Mouse (Mus musculus) gastrocnemius, adult 2 months (tissue): ENCODE results near the gene Thnsl2. TPM values are rescaled to one million over a fixed set of nuclear protein-coding genes. Genes with fewer than 3 reads are reported as not detected.

Source experiments
- DNase-seq: peaks from one replicate; pipeline ENCODE4 v3.0.0; 2022
- H3K27ac ChIP-seq: fragments of 200-600 bp; 2 replicates; pipeline ENCODE4 v1.8.1; 2022; ENCODE audit warnings: mild to moderate bottlenecking
- H3K4me3 ChIP-seq: fragments of 200-600 bp; 2 replicates; pipeline ENCODE4 v1.8.1; 2022; ENCODE audit warnings: mild to moderate bottlenecking, moderate library complexity
- CTCF ChIP-seq: fragments of 200-600 bp; IDR thresholded peaks from 2 replicates; pipeline ENCODE4 v1.8.1; 2022; ENCODE audit warnings: antibody characterized with exemption, mild to moderate bottlenecking, moderate library complexity
- intact Hi-C: fragments of 180-260 bp; cut with DNase I; formaldehyde crosslinking; loops from one replicate; pipeline ENCODE4 v1.15.1; 2025
- total RNA-seq, 2 experiments: library from RNA; stranded (reverse); gene quantifications; 2 replicates each; pipeline ENCODE4 v1.2.3; 2021

The Thnsl2 gene
- total RNA-seq, 2 experiments from 2014 or later, result 5.3 to 8.2 TPM

DNA sequence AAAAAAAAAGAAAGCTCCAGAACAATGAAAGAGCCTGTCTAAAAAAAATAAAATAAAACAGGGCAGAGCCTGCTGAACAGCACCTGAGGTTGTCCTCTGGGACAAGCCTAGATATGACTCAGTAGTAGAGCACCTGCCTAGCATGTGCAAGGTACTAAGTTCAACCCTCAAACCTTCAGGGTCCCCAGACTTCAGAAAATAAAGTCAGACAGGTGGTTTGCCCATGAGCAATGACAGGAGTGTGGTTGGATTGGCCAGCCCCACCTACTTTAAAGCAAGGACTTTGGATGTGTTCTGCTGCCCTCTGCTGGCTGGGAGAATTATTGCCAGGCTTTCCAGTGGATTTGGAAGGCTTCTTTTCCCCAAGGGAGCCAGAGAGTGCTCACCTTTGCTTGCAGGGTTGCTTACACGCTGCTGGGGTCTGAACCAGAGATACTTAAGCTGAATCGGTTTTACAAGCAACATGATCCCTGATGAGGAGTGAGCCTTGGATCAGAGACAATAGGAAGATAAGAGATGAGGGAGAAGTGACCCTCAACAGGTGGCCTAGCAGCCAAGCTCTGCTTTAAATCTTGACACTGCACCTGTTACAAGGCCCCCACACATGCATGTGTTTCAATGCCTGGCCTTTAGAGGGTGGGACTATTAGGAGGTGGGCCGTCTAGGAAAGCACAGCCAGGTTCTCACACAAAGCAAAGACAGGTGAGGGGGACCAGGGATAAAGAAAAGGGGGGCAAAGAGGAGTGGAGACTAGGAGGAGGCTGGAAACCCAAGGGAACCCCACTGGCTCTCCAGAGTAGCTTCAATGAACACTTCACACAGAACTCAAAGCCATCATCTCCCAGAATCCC is 19.0 kb downstream of the Thnsl2 start:
- intact Hi-C loops, result loop anchor here (1.0 to 10.0 kb wide), 3 partner anchors 95 to 313 kb away; partner anchors contain the start of gene Foxi3
- no peak overlapping the region for H3K27ac ChIP-seq
- TF ChIP-seq CTCF, result peak; percentile 92

DNA sequence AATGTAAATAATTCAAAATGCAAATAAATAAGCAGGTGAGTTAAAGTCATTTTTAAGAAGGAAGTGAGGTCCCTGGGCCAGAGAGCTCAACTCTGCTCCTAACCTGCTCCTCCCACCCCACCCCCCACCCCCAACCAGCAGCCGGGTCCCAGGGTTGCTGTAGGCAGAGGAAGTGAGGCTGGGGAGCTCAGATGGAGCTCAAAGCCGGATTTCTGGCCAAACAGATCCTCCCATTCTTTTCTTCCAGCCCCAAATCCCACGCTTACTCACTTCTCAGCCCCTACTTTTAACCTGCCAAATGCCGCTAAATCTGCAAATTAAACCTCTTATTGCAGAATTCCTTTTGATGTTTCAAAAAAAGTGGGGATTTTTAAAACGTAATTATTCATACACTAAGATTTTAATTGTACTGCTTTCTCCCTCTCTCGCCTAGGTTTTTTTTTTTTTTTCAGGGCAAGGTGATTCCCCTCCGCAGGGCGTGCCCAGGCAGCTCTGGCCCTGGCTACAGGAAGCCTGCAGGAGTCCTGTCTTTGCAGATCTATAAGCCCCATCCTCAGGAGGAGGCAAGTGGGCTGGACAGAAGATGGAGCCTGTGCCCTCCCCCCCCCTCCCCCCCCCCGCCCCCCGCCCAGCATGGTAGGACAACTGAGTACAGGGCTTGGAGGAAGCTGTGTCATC is 24.5 kb downstream of the Thnsl2 start:
- DNase-seq, result no peak
- no peak for TF ChIP-seq CTCF
- intact Hi-C loops, result loop anchor here (10.0 kb wide), 1 partner anchor 165 kb away; the partner anchor contains the start of gene Foxi3
- H3K4me3 ChIP-seq, result no peak overlapping the region
- no peak overlapping the region for H3K27ac ChIP-seq

More for the DNA sequence above, 19.0 kb downstream of the Thnsl2 start:
- H3K4me3 ChIP-seq, result no peak overlapping the region
- peak; percentile 76 for DNase-seq

DNA sequence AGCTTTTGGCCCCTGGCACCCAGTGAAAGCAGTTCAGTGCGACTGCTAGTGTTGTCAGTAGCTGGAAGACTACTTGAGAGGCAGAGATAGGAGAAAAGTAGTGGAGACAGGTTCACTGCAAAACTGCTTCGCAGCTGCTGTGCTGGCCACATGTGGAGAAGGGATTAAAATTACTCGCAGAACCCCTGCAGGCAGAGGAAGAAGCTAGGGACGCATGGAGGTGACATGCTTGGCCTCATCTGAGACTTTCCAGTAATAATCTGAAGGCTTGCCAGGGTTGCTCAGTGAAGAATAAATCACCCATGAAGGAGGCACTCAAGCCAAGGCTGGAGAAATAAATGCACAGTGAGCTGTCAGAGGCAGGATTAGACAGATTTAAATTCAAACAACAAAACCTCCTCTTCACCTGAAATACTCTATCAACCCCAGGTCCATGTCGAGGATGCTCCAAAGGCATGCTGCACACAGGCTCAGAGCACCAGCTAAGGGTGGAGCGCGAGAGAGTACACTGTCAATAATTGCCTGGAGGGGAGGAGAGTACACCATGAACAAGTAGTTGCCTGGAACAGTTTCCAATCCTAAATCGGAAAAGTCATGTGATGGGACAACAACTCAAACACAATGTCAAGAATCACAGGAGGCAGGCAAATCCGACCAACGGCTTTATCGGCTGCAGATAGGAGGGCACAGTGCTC is 32.7 kb downstream of the Thnsl2 start:
- DNase-seq, result no peak
- no peak for TF ChIP-seq CTCF
- intact Hi-C loops, result no loop called here
- Histone ChIP-seq H3K27ac (no peak overlapping the region), H3K4me3 (no peak overlapping the region)

DNA sequence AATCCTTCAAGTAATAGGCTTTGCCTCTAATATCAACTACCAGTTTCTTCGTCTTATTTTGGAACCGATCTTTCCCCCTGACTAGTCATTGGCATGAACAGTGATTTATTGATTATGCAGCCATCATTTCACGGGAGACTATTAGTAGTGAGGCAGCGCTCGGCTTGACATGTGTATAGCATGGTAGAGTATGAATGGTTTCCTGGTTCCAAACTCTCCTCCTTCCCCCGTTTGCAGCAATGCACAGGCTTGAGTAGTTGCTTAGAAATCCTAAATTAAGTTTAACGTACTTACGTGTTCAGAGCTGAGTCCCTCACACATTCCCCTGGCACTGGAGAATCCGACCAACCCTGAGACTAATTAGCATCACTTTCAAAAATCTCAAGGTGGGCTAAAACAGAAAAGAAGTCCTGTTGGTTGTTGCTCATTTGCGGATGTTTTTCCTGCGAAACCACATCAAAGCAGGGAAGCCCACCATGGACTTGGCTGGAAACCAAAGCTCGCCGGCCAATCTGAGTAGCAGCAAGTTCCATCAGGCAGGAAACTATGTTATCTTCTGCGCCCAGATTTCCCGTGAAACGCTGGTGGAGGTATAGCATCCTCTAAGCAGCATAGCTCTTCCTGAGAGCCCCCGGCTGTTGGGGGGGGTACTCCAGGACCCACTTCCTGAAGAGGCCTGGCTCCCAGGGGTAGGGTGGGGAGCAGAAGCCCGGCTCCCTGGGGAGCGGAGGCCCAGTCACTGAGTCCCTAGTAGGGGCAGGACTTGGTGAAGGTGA is 37.9 kb downstream of the Thnsl2 start:
- Histone ChIP-seq H3K27ac (no peak overlapping the region), H3K4me3 (no peak overlapping the region)
- no peak for DNase-seq
- intact Hi-C loops, result no loop called here
- no peak for TF ChIP-seq CTCF

DNA sequence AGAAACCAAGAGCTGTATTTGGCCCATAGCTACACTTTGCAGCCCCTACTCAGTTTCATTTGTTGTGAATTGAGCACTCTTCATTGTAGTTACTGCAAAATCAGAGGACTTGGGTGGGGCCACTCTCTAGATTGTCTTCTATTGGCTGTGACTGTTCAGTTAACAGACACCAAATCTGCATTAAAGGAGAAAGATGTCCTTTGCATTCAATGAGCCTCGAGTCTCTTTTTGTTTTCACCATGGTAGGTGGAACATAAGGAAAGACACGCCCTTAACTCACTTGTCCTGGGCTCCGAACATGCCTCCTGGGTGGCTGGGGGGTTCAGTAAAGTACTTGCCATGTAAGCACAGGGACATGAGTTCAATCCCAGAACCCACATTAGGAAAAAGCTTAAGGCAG is 48.1 kb downstream of the Thnsl2 start:
- Histone ChIP-seq H3K27ac (no peak overlapping the region), H3K4me3 (no peak overlapping the region)
- intact Hi-C loops, result no loop called here
- TF ChIP-seq CTCF, result no peak
- DNase-seq, result no peak

DNA sequence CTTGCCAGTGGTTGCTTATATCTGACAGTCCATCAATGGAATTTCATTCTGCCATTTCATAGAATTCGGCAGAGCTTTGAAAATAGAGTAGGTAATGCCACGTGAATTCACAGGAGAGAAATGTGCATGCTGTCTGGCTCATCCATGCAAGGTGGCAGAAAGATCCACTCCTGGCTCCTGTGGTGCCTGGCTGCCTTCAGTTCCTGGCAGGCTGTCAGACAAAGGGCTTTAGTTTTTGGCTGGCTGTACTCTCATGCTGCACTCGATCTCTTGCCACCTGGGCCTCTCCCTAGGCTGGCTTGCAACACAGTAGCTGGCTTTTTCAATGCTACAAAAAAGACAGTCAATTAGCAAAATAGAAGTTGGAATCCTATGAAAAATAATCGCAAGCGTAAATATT is 49.5 kb downstream of the Thnsl2 start:
- DNase-seq, result peak; percentile 30
- intact Hi-C loops, result no loop called here
- Histone ChIP-seq H3K27ac (no peak overlapping the region), H3K4me3 (no peak overlapping the region)
- TF ChIP-seq CTCF, result no peak

DNA sequence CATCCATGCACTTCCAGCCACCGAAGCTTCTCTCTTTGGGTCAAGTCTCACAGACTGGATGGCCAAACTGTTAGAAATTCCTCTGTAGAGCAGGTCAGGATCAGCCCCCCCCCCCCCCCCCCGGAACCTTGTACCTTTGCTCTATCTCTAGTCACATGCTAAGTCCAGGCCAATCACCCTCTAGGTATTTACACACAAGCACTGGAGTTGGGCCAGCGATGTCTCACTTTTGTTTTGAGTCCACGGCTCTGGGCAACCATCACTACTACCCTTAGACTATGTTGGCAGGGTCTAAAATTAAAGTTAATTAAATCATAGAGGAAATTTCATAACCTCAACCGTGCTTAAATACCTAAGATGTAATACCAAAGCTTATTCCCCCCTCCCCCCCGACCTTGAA is 50.6 kb downstream of the Thnsl2 start:
- DNase-seq, result no peak
- no peak for TF ChIP-seq CTCF
- Histone ChIP-seq H3K4me3 (no peak overlapping the region), H3K27ac (no peak overlapping the region)
- intact Hi-C loops, result no loop called here

DNA sequence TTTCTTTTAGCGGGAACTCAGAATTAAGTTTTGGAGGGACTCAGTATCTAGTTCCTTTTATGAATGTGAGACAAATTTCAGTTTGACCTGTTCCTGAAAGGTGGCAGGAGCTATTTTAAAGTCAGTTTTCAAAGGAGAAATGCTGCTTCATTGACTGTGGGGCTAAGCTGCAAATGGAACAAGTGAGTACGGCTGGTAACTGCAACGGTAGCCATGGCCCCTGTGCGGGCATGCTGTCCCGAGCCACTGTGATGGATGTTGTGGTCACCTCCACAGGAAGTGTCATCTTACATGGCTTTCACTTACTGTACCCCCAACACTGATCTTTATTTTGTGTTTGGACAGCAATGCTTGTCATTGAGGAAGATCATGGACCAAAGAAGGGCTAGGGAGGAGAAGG is 53.8 kb downstream of the Thnsl2 start:
- H3K27ac ChIP-seq, result no peak overlapping the region
- DNase-seq, result no peak
- TF ChIP-seq CTCF, result no peak
- no peak overlapping the region for H3K4me3 ChIP-seq
- intact Hi-C loops, result no loop called here

DNA sequence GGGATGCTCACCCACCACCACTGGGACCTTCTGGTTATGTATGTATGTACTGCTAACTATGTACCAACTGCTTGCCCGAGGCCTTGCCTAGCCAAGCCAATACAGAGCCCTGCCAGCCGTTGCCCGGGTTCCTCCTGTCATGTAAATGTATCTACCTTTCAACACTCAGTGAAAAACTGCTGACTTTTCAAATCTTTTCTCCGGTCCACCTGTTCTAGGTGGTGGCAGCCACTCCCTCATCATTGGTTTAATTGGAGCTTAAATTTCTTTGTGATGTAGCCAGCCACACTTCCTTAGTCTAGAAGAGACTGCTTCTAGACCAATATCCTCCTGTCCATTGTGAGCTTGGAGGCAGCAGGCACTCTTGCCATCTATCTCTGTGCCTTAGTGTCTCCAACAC is 54.5 kb downstream of the Thnsl2 start:
- Histone ChIP-seq H3K4me3 (no peak overlapping the region), H3K27ac (no peak overlapping the region)
- no peak for TF ChIP-seq CTCF
- intact Hi-C loops, result no loop called here
- DNase-seq, result no peak

DNA sequence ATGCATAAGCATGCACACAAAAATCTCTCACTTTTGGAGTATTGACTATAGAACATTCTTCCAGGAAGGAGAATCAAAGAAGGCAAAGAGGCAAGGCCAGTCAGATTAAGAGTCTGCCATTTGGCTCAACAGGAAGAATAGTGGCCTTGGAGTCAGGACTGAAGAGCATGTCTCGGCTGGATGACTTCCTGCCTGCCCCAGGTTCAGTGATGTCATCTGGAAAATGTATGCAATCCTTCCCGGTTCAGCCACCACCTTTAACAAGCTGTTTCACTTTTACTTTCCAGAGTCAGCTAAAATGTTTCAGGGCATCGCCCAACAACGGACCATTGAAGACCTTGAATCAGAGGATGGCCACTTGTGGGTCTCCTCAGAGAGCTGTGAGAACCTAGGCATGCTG is 55.2 kb downstream of the Thnsl2 start:
- Histone ChIP-seq H3K27ac (no peak overlapping the region), H3K4me3 (no peak overlapping the region)
- no peak for TF ChIP-seq CTCF
- intact Hi-C loops, result no loop called here
- DNase-seq, result no peak

DNA sequence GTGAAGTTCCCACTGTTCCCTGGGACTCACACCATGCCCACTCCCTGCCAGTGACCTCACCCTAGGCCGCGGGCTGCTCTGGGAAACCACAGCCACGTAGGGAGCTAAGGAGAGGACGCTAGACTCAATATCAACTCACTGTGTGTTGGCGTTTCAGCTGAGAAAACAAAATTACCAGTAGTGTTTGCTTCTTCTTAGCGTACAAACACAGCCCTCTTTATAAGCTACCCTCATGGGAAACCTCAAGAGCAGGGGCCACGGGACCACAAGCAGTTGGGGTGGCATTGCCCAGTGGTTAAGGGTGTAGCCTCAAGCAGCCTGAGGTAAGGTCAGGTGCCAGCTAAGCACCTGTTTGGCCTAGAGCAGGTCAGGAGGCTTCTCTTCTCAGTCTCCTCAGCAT is 60.8 kb downstream of the Thnsl2 start:
- Histone ChIP-seq H3K4me3 (no peak overlapping the region), H3K27ac (no peak overlapping the region)
- intact Hi-C loops, result no loop called here
- no peak for DNase-seq
- TF ChIP-seq CTCF, result no peak

DNA sequence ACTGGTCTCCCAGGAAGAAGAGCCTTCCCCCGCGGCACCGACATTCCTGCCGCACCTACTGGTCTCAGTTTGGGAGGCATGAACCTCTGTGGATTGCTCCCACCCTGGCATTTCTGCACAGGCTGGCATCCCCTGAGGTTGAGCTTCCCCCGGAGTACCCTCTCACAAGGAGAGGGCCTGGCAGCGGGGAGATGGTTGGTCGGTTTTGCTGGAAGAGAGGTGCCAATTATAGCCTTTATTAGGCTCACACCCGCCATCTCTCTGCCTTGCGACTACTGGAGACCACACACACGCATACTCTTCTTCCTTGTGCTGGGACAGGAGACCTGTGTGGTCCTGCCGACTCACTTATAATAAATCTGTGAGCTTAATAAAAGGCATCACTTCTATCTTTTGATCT is 62.2 kb downstream of the Thnsl2 start:
- intact Hi-C loops, result no loop called here
- no peak overlapping the region for H3K4me3 ChIP-seq

More for the DNA sequence above, 62.2 kb downstream of the Thnsl2 start:
- TF ChIP-seq CTCF, result no peak
- H3K27ac ChIP-seq, result no peak overlapping the region
- no peak for DNase-seq
